Mouse (Mus musculus) olfactory bulb, adult 2 months (tissue): Measurements from ENCODE around the gene Irak1. TPM values are rescaled to one million over a fixed set of nuclear protein-coding genes. Genes with fewer than 3 reads are reported as not detected.

Source experiments
- H3K27ac ChIP-seq: fragments of 200-500 bp; 2 replicates; pipeline ENCODE4 v1.5.1; 2012; ENCODE audit warnings: low read depth, low read length; ENCODE audit not compliant: insufficient read depth
- H3K4me1 ChIP-seq: fragments of 200-500 bp; 2 replicates; pipeline ENCODE4 v1.6.1; 2012; ENCODE audit warnings: low read length; ENCODE audit not compliant: control insufficient read depth, insufficient read depth
- H3K4me3 ChIP-seq: fragments of 200-500 bp; 2 replicates; pipeline ENCODE4 v1.5.1; 2012; ENCODE audit warnings: mild to moderate bottlenecking, low read depth, low read length, moderate library complexity; ENCODE audit not compliant: insufficient read depth
- CTCF ChIP-seq: fragments of 200-500 bp; IDR thresholded peaks from 2 replicates; pipeline ENCODE4 v1.5.1; 2012; ENCODE audit warnings: low read depth, mild to moderate bottlenecking, low read length, moderate library complexity; ENCODE audit not compliant: insufficient read depth
- POLR2A ChIP-seq: fragments of 200-500 bp; IDR thresholded peaks from 2 replicates; pipeline ENCODE4 v1.6.1; 2012; ENCODE audit warnings: mild to moderate bottlenecking, low read depth, low read length, moderate library complexity; ENCODE audit not compliant: insufficient read depth
- WGBS: fragments of 180-500 bp; shearing (Covaris S2); methylation state at CpG from one replicate; pipeline ENCODE4 v1.1.7; 2018; 5-methylcytosine and 5-hydroxymethylcytosine counted together
- polyA plus RNA-seq: library from polyadenylated mRNA; stranded (reverse); fragments of >200 nt; gene quantifications from 2 replicates; pipeline ENCODE4 v1.2.4, GENCODE M21; 2012; ENCODE audit warnings: low replicate concordance; ENCODE audit not compliant: missing spikeins, insufficient read depth, insufficient read length

Gene Irak1
- polyA plus RNA-seq, 1 experiment: not detected

DNA sequence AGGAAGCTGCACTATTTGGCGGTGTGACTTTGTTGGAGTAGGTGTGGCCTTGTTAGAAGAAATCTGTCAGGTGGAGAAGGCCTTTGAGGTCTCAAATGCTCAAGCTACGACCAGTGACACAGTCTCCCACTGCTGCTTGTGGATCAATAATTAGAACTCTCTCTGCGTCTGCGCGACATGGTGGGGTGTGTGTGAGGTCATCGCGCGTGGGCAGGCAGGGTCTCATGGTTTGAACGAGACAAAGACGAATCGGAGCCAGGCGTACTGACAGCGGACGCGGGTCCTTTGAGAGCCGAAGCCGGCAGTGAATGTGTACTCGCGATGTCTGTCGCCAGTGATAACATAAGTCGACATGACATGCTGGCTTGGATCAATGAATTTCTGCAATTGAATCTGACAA is 17.3 kb downstream of the Irak1 start:
- H3K27ac ChIP-seq: no peak overlapping the region
- WGBS: 88% methylated on average over 21 of the region's 21 CpGs
- no peak overlapping the region for H3K4me3 ChIP-seq
- H3K4me1 ChIP-seq: no peaks in the 10 kb centered on the region
- no peak for TF ChIP-seq CTCF
- TF ChIP-seq POLR2A: no peak

DNA sequence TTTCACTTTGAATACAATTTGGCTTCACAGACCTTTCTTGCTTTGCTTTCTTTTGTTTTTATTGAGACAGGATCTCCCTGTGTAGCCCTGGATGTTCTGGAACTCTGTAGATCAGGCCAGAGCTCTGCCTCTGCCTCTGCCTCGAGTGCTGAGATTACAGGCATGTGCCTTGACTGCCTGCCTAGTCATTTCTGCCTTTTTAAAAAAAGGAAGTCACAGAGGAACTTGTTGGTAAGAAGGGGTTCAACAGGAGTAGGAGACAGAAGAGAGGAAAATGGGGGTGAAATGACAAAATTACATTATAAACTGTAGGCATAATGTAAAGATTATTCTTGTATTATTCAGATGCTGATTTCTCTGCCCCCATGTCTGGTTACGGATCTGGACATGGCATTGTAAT is 20.1 kb downstream of the Irak1 start:
- WGBS: 62% methylated on average over 2 of the region's 2 CpGs
- TF ChIP-seq POLR2A (no peak), CTCF (no peak)
- H3K4me1 ChIP-seq: no peaks in the 10 kb centered on the region
- H3K4me3 ChIP-seq: no peak overlapping the region
- no peak overlapping the region for H3K27ac ChIP-seq

DNA sequence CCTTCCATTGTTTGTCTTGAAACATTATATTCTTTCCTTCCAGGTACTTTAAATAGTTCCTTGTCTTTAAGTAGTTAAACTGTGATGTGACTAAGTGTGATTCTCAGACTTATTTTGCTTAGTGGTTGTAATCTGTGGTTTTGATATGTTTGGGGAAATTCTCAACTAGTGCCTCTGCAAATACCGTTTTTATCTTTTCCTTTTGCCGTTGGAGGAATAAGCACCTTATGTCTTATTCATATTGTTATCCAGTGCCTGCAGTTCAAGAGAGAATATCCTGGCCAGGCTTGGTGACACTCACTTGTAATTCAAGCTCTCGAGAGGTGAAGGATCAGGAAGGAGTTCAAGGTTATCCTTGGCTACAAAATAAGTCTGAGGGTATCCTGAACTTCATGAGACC is 22.7 kb downstream of the Irak1 start:
- H3K4me1 ChIP-seq: no peaks in the 10 kb centered on the region
- TF ChIP-seq POLR2A (no peak), CTCF (no peak)
- H3K27ac ChIP-seq: no peak overlapping the region
- WGBS: 72% methylated on average over 3 of the region's 3 CpGs
- H3K4me3 ChIP-seq: no peak overlapping the region

DNA sequence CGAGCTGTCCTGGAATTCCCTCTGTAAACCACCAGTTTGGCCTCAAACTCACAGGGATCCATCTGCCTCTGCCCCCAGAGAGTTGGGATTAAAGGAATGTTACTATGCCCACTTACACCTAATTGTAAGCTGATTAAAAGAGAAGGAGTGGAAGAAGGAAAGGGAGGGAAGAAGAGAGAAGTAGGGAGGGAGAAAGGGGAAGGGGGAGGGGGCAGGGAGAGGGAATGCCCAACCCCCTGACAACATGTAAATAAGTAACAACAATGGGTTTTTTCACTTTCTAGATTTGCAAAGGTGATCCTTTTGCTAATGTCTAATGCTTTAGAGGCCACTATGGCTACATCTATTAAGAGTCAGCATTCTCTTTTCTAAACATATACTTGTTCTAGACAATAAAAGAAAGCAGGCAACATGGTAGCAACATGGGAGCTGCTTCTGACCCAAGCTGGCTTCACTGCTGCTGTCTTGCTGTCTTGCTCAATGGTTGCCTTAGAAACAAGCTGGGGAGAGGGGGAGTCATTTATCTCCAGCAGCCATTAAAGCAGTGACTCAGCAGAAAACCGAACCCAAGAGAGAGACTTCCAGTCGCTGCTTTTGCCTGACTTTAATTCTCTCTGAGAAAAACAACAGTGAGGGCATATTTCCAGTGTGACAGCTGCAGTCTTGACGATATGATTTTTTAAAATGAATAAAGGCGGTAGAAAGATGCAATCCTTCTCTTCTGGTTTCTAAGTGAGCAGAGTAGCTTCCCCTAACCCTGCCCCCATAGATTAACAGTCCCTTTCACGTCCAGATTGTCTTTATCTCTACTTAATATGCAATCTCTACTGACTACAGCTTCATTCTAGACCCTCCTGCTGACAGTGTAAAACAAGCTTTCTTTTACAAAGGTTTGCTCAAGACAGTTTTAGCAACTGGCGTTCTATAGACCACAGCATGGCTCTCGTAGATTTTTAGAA is 24.5 kb downstream of the Irak1 start:
- TF ChIP-seq CTCF (no peak), POLR2A (no peak)
- H3K4me3 ChIP-seq: no peak overlapping the region
- peak overlapping the region; percentile 73 for H3K27ac ChIP-seq
- no peaks in the 10 kb centered on the region for H3K4me1 ChIP-seq
- 18% methylated on average over 8 of the region's 8 CpGs for WGBS

DNA sequence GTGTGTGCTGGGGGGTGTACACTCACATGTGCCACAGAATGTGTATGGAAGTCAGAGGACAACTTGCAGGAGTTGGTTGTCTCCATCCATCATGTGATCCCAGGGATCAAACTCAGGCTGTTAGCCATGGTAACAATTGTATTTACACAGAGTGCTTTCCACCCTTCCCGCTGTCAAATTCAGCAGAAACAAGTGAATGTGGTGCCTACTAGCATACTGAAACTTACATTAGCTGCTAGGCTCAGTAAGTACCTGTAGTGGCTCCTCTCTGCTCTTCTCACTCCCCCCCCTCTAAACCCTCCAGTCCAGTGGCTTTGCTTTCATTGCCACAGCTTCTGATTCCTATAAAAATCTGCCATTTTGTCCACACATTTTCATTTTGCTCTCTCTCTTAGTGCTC is 45.9 kb downstream of the Irak1 start:
- no peak overlapping the region for H3K27ac ChIP-seq
- TF ChIP-seq POLR2A: no peak
- no peak for TF ChIP-seq CTCF
- 67% methylated on average over 1 of the region's 1 CpGs for WGBS
- no peaks in the 10 kb centered on the region for H3K4me1 ChIP-seq
- H3K4me3 ChIP-seq: no peak overlapping the region

DNA sequence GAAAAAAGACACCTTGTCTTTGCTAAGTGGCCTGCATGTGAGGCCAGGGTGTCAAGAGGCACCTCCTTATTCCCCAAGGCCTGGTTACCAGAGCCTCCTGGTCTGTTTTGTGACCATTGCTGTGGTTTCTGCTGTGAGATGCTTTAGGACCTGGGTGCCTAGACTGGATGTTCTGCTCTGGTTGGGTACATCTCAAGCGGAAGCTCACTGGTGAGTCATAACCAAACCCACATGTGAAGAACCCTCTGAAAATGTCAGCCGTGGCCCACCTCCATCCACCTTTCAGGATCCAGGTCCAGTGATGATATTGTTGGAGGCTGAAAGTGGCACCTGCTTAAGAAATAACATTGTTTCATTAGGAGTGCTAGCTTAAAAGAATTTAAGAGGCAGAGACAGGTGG is 47.4 kb downstream of the Irak1 start:
- Histone ChIP-seq H3K4me3 (no peak overlapping the region), H3K27ac (no peak overlapping the region), H3K4me1 (no peaks in the 10 kb centered on the region)
- 88% methylated on average over 2 of the region's 2 CpGs for WGBS
- no peak for TF ChIP-seq POLR2A
- no peak for TF ChIP-seq CTCF

DNA sequence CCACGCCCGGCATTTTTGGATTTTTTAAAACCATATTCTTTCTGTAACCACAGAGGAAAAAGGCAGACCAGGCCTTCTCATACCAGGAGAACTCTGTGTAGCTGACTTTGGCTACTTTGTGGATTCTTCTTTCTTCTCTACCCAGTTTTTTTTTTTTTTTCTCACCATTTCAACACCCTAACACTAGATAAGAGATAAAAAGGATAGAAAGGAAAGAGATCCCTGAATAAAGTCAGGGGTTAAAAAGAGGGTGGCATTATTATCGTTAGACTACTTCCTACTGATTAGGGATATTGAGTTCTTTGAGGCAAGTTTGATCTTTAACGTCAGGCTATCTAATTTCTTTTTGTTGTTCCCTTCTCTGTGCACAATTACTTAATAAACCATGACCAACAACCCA is 50.9 kb downstream of the Irak1 start:
- no peak overlapping the region for H3K27ac ChIP-seq
- WGBS: 77% methylated on average over 4 of the region's 4 CpGs
- no peak overlapping the region for H3K4me3 ChIP-seq
- TF ChIP-seq POLR2A (no peak), CTCF (no peak)
- H3K4me1 ChIP-seq: no peaks in the 10 kb centered on the region

DNA sequence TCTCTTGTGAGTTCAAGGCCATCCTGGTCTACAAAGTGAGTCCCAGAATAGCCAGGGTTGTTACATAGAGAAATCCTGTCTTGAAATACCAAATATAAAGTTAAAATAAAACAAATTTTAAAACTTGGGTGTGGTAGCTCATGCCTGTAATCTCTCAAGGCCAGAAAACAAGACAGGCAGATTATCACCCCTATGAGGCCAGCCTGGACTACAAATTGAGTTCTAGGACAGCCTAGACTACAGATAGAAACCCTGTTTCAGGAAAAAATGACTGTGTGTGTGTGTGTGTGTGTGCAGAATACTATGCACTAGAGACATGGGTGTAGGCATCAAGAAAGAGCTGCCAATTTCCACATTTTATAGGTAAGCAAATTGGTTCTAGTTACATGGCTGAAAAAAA is 52.9 kb downstream of the Irak1 start:
- Histone ChIP-seq H3K4me1 (no peaks in the 10 kb centered on the region), H3K27ac (no peak overlapping the region), H3K4me3 (no peak overlapping the region)
- TF ChIP-seq CTCF: no peak
- TF ChIP-seq POLR2A: no peak

DNA sequence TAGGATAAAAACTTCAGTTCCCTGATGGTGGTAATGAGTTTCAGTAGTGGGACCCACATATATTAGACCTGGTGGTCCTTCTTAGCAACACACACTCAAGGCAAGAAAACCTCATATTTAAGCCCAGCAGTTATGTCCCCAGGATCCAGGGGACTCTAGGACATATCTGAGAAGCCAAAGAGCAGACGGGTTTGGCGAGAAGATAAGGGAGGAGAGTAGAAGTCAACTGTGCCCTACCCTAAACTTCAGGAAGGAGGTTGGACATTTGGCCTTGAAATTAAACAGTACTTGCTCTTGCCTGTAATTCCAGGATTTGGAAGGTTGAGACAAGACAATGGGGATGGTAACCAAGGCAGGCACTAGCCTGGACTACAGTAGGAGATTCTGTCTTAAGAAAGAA is 54.0 kb downstream of the Irak1 start:
- TF ChIP-seq POLR2A (no peak), CTCF (no peak)
- H3K4me1 ChIP-seq: 0 out of 2 replicates have a peak, but pooled peaks cover under 1% of the 10 kb centered on the region
- 93% methylated on average over 2 of the region's 2 CpGs for WGBS
- H3K27ac ChIP-seq: no peak overlapping the region
- no peak overlapping the region for H3K4me3 ChIP-seq
